Mouse (Mus musculus) adrenal gland, postnatal 10 days (tissue): ENCODE results near the gene Ocm. TPM values are rescaled to one million over a fixed set of nuclear protein-coding genes. Genes with fewer than 3 reads are reported as not detected.
A peak's percentile ranks its signal among the peaks of the same experiment; 100 is the strongest.

Experiments used
- DNase-seq: peaks from one replicate; pipeline ENCODE4 v3.0.0; 2021; ENCODE audit warnings: mixed read lengths
- total RNA-seq, 2 experiments: library from RNA; stranded (reverse); gene quantifications; 2 replicates each; pipeline ENCODE4 v1.2.3; 2021

The Ocm gene
- total RNA-seq, 2 experiments from 2014 or later: not detected

GRCm38 (mm10) chr5:143999409-143999808 lies 27.1 kb downstream of the Ocm start:
- no peak for DNase-seq

GRCm38 (mm10) chr5:143994632-143995365 lies 31.7 kb downstream of the Ocm start:
- peak; percentile 59 for DNase-seq

DNA sequence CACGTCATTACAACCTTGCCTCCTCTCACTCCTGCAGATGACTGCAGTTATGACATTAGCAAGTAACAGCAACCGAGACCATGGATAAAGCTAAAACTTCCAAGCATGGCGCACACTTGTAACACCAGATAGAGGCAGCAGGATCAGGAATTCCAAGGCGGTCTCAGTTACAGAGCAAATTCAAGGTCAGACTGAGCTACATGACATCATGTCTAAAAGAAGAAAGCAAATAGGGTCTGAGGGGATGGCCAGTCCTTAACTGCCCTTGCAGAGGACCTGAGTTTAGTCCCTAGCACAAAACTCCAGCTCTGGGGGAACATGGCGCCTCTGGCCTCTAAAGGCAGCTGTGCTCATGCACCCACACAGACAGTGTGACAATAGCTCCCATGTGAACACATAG lies 32.6 kb downstream of the Ocm start:
- no peak for DNase-seq

GRCm38 (mm10) chr5:143993260-143993659 lies 33.2 kb downstream of the Ocm start:
- DNase-seq: peak; percentile 42

DNA sequence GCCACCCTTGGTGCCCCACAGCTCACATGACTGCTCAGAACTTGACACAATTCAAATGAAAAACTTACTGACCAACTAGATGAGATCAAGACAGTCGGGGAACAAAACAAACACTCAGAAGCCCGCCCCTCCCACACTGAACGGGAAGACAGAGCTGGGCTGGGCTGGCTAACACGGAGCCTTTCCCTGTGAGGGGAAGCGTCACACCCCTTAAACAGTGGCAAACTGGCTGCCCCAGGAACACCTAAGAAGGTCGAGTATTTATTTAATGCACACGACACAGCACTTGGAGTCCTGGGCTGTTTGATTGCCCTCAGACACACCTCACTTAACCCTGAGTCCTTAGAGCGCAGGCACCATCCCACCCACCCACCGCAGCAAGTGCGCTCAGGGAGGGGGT lies 33.8 kb downstream of the Ocm start:
- no peak for DNase-seq

DNA sequence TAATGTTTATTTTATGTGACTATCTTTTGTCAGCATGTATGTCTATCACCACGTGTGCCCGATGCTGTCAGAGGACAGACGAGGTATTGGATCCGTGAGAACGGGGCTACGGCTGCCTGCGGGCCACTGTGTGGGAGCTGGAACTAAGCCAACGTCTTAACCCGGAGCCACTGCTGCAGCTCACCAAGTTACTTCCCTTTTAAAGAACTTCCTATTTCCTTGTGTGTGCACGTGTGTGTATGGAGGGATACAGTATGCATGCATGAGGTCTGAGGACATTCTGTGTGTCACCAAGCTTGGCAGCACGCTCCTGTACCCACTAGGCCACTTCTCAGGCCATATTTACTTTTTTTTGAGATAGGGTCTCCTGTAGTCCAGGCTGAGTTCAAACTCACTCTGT lies 36.4 kb downstream of the Ocm start:
- no peak for DNase-seq

DNA sequence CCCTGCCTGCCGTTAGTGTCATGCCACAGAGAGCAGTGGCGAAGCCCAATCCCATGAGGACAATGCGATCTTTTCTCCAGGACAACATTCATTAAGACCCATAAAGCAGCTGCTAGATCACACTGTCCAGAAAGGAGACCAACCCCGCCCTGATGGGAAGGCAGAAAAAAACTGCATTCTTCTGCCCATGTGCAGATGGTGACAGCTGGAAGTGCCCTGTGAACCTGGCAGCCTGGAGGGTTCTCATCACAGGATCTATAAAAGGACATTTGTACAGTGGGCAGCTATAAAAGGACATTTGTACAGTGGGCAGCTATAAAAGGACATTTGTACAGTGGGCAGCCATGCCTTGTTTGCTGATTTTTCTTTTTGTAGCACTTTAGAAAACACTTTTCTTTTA lies 37.4 kb downstream of the Ocm start:
- no peak for DNase-seq

- DNase-seq: no peak
These were observed 38.9 kb downstream of the Ocm start for GRCm38 (mm10) chr5:143987596-143987995.

DNA sequence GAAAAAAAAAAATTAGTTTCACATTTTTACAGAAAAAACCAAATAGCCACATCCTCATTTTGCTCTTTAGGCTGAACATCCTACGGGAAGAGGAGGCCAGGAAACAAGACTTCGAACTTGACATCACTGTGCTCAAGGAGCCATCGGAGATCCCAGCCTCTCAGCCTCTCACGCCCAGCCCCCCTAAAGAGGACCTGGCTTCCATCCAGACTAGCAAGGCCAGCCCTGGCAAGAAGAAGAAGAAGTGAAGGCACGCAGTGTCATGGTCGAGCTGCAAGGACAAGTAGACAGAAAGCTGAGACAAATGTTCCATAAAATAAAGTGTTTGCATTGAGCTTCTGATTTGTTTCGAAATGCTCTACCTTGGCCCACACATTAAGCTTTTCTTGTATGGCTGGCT lies 41.1 kb downstream of the Ocm start:
- DNase-seq: peak; percentile 80

DNA sequence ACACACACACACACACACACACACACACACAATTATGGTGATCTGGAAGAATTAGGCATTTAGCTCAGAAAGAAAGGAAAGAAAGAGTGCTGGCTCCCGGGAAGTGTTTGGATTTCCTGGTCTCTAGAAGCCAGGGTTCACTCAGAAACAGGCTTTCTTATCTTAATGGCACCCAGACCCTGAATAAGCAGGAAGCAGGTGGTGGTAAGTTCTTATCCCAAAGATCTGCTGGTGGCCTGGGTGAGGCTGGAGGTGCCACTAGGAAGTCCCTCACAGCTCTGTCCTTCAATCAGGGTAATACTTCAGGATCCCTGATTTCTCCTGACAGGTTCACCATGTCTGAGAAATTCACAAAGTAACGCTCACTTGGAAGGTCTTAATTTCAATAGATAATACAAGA lies 44.1 kb downstream of the Ocm start:
- no peak for DNase-seq

- DNase-seq: no peak
These were observed 45.6 kb downstream of the Ocm start for GRCm38 (mm10) chr5:143980858-143981257.

DNA sequence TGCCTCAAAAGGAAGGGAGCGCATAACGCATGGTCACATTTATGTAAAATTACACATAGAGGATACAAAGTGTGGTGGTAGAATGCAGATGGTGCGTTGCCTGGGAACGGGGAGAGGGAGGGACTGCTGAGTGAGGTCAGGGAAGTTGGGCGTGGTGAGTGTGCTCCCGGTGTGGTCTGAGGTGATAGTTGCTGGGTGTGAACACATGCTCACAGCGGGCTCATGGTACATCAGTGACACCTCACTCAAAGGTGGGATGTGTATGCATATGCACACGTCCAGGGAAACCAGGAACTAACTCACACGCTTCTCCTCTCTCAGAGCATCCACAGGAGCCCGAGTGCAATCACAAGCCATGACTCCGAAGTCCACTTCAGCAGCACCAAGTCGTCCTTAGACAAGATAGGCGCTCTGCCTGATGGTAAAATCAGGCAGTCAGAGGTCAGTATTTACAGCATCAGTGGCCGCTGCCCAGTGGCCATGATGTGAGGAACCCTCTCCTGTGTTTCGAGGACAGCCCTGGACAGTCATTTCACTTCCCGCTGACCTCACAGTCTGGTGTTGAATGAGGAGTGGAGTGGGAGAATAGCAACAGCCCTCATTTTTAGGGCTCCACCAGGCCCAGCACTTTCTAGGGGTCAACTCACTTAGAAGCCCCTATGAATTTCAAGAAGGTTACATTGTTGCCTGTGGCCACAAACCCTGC lies 49.6 kb downstream of the Ocm start:
- DNase-seq: no peak

DNA sequence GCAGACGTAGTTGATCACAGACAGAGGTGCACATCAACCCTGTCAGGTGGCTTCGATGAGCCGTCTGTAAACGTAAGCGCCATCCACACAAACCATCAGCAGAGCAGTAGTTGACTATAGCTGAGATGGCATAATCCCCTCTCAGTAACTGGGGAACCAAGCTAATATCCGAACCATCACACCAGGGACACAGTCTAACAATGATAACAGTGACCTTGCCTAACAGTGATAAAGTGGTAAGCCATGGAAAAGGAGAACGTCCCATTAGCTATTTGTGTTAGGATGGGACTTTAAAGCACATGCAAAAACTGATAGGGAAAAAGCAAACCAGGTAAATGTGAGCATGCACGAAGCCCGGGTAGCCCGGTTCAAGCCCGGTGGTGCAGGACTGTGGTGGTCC lies 50.2 kb downstream of the Ocm start:
- no peak for DNase-seq

DNA sequence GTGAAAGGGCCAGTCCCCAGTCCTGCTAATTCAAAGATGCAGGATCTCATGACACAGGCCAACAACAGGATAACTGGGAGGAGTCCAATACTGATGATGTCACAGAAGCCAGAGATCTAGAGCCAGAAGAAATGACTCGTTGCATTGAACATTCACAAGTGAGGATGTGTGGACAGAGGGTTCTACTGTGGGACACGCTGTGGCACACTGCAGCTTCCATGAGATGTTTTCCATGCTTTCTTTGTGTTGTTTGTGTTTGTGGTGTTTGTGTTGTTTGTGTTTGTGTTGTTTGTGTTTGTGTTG lies 50.9 kb downstream of the Ocm start:
- DNase-seq: no peak

DNA sequence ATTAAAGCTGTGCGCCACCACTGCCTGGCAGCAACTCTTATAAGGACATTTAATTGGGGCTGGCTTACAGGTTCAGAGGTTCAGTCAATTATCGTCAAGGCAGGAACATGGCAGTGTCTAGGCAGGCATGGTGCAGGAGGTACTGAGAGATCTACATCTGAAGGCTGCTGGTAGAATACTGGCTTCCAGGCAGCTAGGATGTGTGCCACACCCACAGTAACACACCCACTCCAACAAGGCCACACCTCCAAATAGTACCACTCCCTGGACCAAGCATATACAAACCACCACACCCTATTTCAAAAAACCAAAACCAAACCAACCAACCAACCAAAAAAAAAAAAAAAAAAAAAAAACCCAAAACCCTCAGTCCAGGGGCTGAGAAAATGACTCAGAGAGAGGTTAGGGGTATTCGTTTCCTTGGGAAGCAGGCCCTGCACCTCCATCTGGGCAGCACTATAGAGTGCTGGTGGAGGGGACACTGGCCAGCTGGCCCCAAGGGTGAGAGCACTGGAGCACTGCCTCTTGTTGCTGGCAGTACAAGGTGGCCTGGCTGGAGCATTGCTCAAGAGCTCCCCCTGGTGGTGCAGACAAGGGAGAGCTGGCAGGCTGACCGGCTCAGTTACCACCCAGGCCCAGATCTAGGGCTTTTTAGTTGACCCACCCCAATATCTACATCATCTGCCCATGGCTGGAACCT lies 51.4 kb downstream of the Ocm start:
- DNase-seq: peak; percentile 81

DNA sequence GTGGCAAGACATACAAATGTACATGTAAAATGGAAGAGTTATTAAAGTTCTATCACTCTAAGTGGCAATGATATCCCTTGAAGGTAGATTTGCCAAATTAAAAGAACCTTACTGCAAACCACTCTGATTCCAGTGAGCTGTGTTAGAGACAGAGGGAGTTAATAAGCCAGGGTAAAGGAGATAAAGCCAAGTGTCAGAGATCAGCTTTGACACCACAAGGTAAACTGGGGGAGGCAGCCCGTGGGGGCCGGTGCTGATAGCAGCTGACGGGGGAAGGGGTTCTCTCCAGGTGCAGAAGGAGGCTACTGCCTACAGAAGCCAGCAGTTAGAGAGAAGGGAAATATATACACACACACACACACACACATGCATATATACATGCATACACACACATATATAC lies 53.8 kb downstream of the Ocm start:
- DNase-seq: no peak

Other genes with a start within 250 kb of the Ocm start
- 10 to 100 TPM; 30.1 to 32.9 TPM for gene Eif2ak1, start 208.9 kb downstream of the Ocm start, total RNA-seq
- not detected for gene Ankrd61, start 129.0 kb downstream of the Ocm start, total RNA-seq
- 10 to 100 TPM; 34.3 to 38.6 TPM for gene Aimp2, start 116.8 kb downstream of the Ocm start, total RNA-seq
- gene Pms2, start 116.7 kb downstream of the Ocm start, total RNA-seq: 10 to 100 TPM in 1 of 2 experiments, 1 to 10 TPM in 1; 8.8 to 12.5 TPM
- gene Gm42421, start 98.5 kb downstream of the Ocm start, total RNA-seq: not detected
- gene Rsph10b, start 93.6 kb downstream of the Ocm start, total RNA-seq: 1 to 10 TPM in 1 of 2 experiments, under 1 TPM in 1; 0.78 to 1.2 TPM
- gene Ccz1, start 11.8 kb downstream of the Ocm start, total RNA-seq: 10 to 100 TPM; 56.7 to 56.9 TPM
- gene Lmtk2, start 73.8 kb upstream of the Ocm start, total RNA-seq: 10 to 100 TPM; 21.9 to 24.4 TPM
- under 1 TPM; 0.66 to 0.97 TPM for gene Bhlha15, start 163.6 kb upstream of the Ocm start, total RNA-seq
- 10 to 100 TPM; 56.9 to 67.2 TPM for gene Tecpr1, start 196.9 kb upstream of the Ocm start, total RNA-seq
- gene Bri3, start 217.8 kb upstream of the Ocm start, total RNA-seq: 100 to 1,000 TPM; 116 to 124 TPM